Mouse (Mus musculus) embryonic facial prominence, embryonic 11.5 days (tissue): ENCODE measurements around the gene Grin1. TPM values are rescaled to one million over a fixed set of nuclear protein-coding genes. Genes with fewer than 3 reads are reported as not detected.

Source experiments
- ATAC-seq: fragments of 200-750 bp; cut with Nextera tagmentation; replicated peaks from 2 replicates; pipeline ENCODE4 v1.8.0; 2017; ENCODE audit warnings: low read depth; ENCODE audit not compliant: insufficient number of reproducible peaks, low FRiP score, low TSS enrichment
- DNase-seq: peaks from one replicate; pipeline ENCODE4 v3.0.0-alpha.2; 2015; ENCODE audit warnings: low spot score
- H3K27ac ChIP-seq: fragments of 300-500 bp; sonication (generic); replicated peaks from 2 replicates; pipeline ENCODE4 v1.5.1; 2014; ENCODE audit warnings: mild to moderate bottlenecking, low read depth, low read length, control low read depth
- H3K27me3 ChIP-seq: fragments of 300-500 bp; sonication (generic); 2 replicates; pipeline ENCODE4 v1.6.1; 2014; ENCODE audit warnings: mild to moderate bottlenecking, low read length, moderate library complexity, mixed read lengths; ENCODE audit not compliant: control insufficient read depth, insufficient read depth
- H3K36me3 ChIP-seq: fragments of 300-500 bp; sonication (generic); replicated peaks from 2 replicates; pipeline ENCODE4 v1.6.1; 2014; ENCODE audit warnings: low read depth, mild to moderate bottlenecking, low read length, moderate library complexity, mixed read lengths; ENCODE audit not compliant: control insufficient read depth, insufficient read depth
- H3K4me1 ChIP-seq: fragments of 300-500 bp; sonication (generic); 2 replicates; pipeline ENCODE4 v1.6.1; 2014; ENCODE audit warnings: low read length, mixed read lengths; ENCODE audit not compliant: control insufficient read depth, insufficient read depth
- H3K4me2 ChIP-seq: fragments of 300-500 bp; sonication (generic); 2 replicates; pipeline ENCODE4 v1.6.1; 2014; ENCODE audit warnings: low read depth, mild to moderate bottlenecking, control low read depth, low read length, moderate library complexity
- H3K4me3 ChIP-seq: fragments of 300-500 bp; sonication (generic); 2 replicates; pipeline ENCODE4 v1.5.1; 2014; ENCODE audit warnings: low read depth, low read length, control low read depth
- H3K9ac ChIP-seq: fragments of 300-500 bp; sonication (generic); replicated peaks from 2 replicates; pipeline ENCODE4 v1.6.1; 2014; ENCODE audit warnings: mild to moderate bottlenecking, control low read depth, low read length
- H3K9me3 ChIP-seq: fragments of 300-500 bp; sonication (generic); replicated peaks from 2 replicates; pipeline ENCODE4 v1.6.1; 2016; ENCODE audit warnings: mild to moderate bottlenecking, low read length, inconsistent platforms, mixed read lengths; ENCODE audit not compliant: control insufficient read depth
- WGBS: fragments of 180-500 bp; shearing (Covaris S2); extraction: QIAGEN DNeasy Blood & Tissue Kit; methylation state at CpG from one replicate; pipeline ENCODE4 v1.1.7; 2014; 5-methylcytosine and 5-hydroxymethylcytosine counted together
- polyA plus RNA-seq: library from polyadenylated mRNA; unstranded; fragments of >200 nt; fragmentation: Nextera tagmentation; extraction: Ambion mirVana; gene quantifications from 2 replicates; pipeline ENCODE4 v1.2.1, GENCODE M21; 2014

The Grin1 gene
- polyA plus RNA-seq, 1 experiment from 2014 or later = 1.6 TPM

DNA sequence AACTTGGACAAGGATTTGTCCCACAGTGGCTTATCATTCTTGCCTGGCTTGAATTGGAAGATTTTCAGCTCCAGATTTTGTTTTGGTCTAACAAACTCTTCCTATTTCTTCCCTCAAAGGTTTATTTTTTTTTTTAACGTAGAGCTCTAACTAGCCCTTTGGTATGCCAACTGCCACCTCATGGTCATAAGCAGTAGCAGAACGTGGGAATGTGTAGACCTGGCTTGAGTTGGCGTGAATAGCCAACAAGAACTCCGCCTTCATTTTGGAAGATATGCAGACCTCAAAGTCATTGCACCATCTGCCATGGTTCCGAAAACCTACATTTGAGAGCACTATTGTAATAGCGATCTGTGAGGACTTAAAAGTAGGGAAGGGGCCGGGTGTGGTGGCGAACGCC is 12.5 kb upstream of the Grin1 start:
- ATAC-seq = no peak
- Histone ChIP-seq H3K9ac (peak overlapping the region; percentile 96), H3K27ac (no peak overlapping the region), H3K4me3 (peak overlapping the region; percentile 94), H3K9me3 (no peaks in the 10 kb centered on the region), H3K36me3 (peaks cover 3% of the 10 kb centered on the region; the same call in 1 of the 2 replicates), H3K4me2 (peak overlapping the region; percentile 54), H3K27me3 (no peaks in the 10 kb centered on the region), H3K4me1 (no peaks in the 10 kb centered on the region; the same call in none of the 2 replicates)
- WGBS = 59% methylated on average over 9 of the region's 9 CpGs
- DNase-seq = no peak

- H3K27ac ChIP-seq = no peak overlapping the region
- no peaks in the 10 kb centered on the region; the same call in none of the 2 replicates for H3K4me1 ChIP-seq
- DNase-seq (peak; percentile 33), ATAC-seq (no peak)
- no peaks in the 10 kb centered on the region for H3K9me3 ChIP-seq
- H3K9ac ChIP-seq = no peak overlapping the region
- 41% methylated on average over 7 of the region's 7 CpGs for WGBS
- no peak overlapping the region for H3K4me2 ChIP-seq
- no peaks in the 10 kb centered on the region for H3K36me3 ChIP-seq
- no peaks in the 10 kb centered on the region for H3K27me3 ChIP-seq
- H3K4me3 ChIP-seq = no peak overlapping the region
Observed at GRCm38 (mm10) chr2:25328440-25328839, 9.5 kb upstream of the Grin1 start.

GRCm38 (mm10) chr2:25326036-25326435 is 7.0 kb upstream of the Grin1 start:
- WGBS = 77% methylated on average over 2 of the region's 2 CpGs
- Histone ChIP-seq H3K27ac (no peak overlapping the region), H3K4me3 (no peak overlapping the region), H3K9ac (no peak overlapping the region), H3K9me3 (no peaks in the 10 kb centered on the region), H3K4me2 (no peak overlapping the region), H3K36me3 (no peaks in the 10 kb centered on the region), H3K27me3 (no peaks in the 10 kb centered on the region), H3K4me1 (no peaks in the 10 kb centered on the region)
- no peak for ATAC-seq
- no peak for DNase-seq

- Histone ChIP-seq H3K27ac (no peak overlapping the region), H3K4me1 (no peaks in the 10 kb centered on the region)
- 38% methylated on average over 2 of the region's 2 CpGs for WGBS
Observed at GRCm38 (mm10) chr2:25320084-25320483, 1.1 kb upstream of the Grin1 start.

DNA sequence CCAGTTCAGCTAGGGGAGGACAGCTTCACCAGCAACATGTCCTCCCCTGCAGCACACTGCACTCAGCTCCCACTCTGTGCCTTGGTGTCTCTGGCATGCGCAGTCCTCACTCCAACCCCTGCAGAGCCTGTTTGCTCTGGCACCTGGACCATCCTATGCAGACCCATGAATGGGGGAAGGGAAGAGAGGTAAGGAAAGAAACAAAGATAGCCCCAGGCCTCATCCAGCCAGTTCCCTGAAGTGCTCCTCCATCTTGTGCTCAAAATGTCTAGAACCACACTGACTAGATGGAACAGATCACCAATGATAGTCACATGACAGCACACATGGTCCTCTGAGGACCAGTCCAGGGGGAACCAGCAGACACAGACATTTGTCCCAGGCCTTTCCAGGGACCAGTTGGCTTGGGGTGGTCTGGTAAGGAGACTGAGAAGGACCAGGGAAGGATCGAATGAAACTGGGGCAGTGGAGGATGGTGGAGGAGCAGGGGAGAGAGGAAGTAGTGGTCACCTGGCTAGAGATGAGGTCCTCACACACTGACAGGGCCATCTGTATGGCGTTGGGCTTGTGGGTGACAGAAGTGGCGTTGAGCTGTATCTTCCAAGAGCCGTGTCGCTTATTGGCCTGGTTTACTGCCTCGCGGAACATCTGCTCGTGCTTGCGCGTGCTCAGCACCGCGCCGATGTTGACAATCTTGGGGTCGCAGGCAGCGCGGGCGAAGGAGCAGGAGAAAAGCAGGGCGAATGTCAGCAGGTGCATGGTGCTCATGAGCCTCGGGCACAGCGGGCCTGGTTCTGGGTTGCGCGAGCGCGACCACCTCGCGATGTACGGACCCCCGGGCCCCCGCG is 644 bp downstream of the Grin1 start:
- Histone ChIP-seq H3K27me3 (peaks cover 24% of the 10 kb centered on the region), H3K4me1 (no peaks in the 10 kb centered on the region), H3K27ac (no peak overlapping the region), H3K9me3 (no peaks in the 10 kb centered on the region), H3K4me3 (peak overlapping the region; percentile 28), H3K9ac (no peak overlapping the region), H3K4me2 (peak overlapping the region; percentile 57), H3K36me3 (no peaks in the 10 kb centered on the region)
- DNase-seq = no peak
- peak; percentile 29; the same call in 1 of the 2 replicates for ATAC-seq
- WGBS = 7% methylated on average over 31 of the region's 31 CpGs

More at GRCm38 (mm10) chr2:25320084-25320483, 1.1 kb upstream of the Grin1 start:
- ATAC-seq (no peak), DNase-seq (no peak)
- Histone ChIP-seq H3K4me2 (no peak overlapping the region), H3K9ac (no peak overlapping the region), H3K9me3 (no peaks in the 10 kb centered on the region), H3K27me3 (peaks cover 20% of the 10 kb centered on the region), H3K4me3 (no peak overlapping the region), H3K36me3 (no peaks in the 10 kb centered on the region)

GRCm38 (mm10) chr2:25311491-25311891 is 7.5 kb downstream of the Grin1 start:
- no peak overlapping the region for H3K4me3 ChIP-seq
- H3K27ac ChIP-seq = no peak overlapping the region
- 7% methylated on average over 11 of the region's 11 CpGs for WGBS
- peaks cover 41% of the 10 kb centered on the region for H3K27me3 ChIP-seq
- H3K4me2 ChIP-seq = no peak overlapping the region
- no peak for DNase-seq
- H3K4me1 ChIP-seq = no peaks in the 10 kb centered on the region
- no peaks in the 10 kb centered on the region for H3K36me3 ChIP-seq
- no peaks in the 10 kb centered on the region for H3K9me3 ChIP-seq
- no peak; the same call in 1 of the 2 replicates for ATAC-seq
- no peak overlapping the region for H3K9ac ChIP-seq

DNA sequence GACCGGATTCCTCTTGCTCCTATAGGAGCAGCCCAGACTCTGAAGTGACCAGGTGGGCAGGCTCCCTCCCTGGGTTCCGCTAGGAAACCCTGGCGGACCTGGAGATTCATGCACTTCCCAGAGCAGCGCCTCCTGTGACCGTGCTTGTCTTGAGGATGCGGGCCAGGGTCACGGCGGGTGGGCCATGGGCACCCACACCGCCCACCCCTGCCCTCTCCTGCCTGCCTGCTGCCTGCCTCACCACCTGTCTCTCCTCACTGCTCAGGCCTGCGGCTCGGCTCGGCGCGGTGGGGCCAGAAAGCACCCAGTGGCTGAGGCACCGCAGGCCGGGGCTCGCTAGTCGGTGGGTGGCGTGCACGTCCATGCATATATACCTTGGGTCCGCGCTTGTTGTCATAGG is 8.0 kb downstream of the Grin1 start:
- no peak overlapping the region for H3K4me2 ChIP-seq
- ATAC-seq (no peak), DNase-seq (no peak)
- no peak overlapping the region for H3K9ac ChIP-seq
- H3K27ac ChIP-seq = no peak overlapping the region
- no peaks in the 10 kb centered on the region for H3K9me3 ChIP-seq
- no peaks in the 10 kb centered on the region for H3K4me1 ChIP-seq
- no peaks in the 10 kb centered on the region for H3K36me3 ChIP-seq
- H3K27me3 ChIP-seq = peaks cover 45% of the 10 kb centered on the region
- 2% methylated on average over 22 of the region's 22 CpGs for WGBS
- H3K4me3 ChIP-seq = no peak overlapping the region

- no peak overlapping the region for H3K4me2 ChIP-seq
- H3K27me3 ChIP-seq = peaks cover 49% of the 10 kb centered on the region
- no peak overlapping the region for H3K27ac ChIP-seq
- no peak for DNase-seq
- no peaks in the 10 kb centered on the region for H3K4me1 ChIP-seq
- WGBS = 51% methylated on average over 10 of the region's 10 CpGs
- ATAC-seq = no peak
- H3K36me3 ChIP-seq = no peaks in the 10 kb centered on the region
- no peak overlapping the region for H3K4me3 ChIP-seq
- no peak overlapping the region for H3K9ac ChIP-seq
- H3K9me3 ChIP-seq = no peaks in the 10 kb centered on the region
Observed at GRCm38 (mm10) chr2:25310180-25310579, 8.8 kb downstream of the Grin1 start.
